Mouse (Mus musculus): ENCODE results near the gene Apon. TPM values are rescaled to one million over a fixed set of nuclear protein-coding genes. Genes with fewer than 3 reads are reported as not detected.
A peak's percentile ranks its signal among the peaks of the same experiment; 100 is the strongest.
"Not testable (repeated sequence)": the region's sequence is repeated elsewhere in the genome, so short reads cannot be mapped to it uniquely, and the experiment has no call there.

Apon gene
- total RNA-seq, 2 experiments from 2014 or later: 0.14 to 0.20 TPM

DNA sequence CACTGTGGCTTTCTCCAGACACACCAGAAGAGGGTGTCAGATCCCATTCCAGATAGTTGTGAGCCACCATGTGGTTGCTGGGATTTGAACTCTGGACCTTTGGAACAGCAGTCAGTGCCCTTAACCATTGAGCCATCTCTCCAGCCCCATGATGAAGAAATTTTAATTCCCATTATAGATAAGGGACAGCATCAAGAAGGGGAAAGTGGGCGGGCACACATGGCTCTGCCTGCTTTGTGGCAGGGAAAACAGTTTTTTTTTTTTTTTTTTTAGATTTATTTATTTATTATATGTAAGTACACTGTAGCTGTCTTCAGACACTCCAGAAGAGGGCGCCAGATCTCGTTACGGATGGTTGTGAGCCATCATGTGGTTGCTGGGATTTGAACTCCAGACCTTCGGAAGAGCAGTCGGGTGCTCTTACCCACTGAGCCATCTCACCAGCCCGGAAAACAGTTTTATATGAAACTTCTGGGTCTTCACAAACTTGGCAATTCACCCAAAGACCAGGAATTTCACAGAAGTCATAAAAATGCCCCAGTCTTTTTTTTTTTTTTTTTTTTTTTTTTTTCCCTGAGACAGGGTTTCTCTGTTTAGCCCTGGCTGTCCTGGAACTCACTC, 19.0 kb downstream of the Apon start:
- DNase-seq: not testable (repeated sequence)

DNA sequence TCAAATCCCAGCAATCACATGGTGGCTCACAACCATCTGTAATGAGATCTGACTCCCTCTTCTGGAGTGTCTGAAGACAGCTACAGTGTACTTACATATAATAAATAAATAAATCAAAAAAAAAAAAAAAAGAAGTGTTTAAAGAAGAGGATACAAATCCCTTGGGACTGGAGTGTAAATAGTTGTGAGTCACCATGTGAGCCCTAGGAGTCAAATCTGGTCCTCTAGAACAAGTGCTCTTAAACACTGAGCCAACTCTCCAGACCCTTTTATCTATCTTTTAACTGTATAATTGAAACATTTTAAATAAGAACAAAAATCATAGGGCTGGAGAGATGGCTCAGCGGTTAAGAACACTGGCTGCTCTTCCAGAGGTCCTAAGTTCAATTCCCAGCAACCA, 21.5 kb downstream of the Apon start:
- DNase-seq: not testable (repeated sequence)

DNA sequence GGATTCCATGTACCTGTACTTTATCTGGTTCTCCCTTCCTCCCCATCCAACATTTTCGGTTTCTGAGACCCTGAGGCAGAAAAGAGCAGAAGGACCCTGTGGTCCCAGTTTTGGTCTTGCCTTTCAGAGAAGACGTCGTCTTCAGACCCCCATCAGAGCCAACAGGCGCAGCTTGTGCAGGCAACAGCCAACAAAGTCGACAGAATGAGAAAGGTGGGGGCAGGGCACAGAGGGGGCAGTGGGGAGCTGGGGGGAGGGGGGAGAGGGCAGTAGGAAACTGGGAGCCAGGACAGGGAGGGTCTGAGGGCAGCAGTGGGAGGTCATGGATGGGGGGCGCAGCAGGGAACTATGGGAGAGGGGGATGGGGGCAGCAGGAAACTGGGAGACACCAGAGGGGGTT, 24.3 kb downstream of the Apon start:
- DNase-seq: no peak

DNA sequence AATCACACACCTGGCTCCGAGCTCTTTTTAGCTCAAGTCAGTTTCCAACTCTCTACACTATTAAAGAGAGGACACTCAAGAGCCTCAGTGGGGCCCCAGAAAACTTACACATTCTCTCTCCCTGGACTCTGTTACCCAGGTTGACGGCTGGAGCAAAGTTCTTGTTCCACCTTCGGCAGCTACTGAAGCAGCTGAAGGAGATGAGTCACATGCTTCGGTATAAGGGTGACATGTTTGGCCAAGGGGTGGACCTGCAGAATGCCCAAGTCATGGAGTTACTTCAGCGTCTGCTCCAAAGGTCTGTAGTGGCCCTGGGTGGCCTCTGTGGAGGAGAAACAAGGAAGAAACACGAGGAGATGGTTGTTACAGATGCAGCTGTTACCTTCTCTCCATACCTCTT, 27.0 kb downstream of the Apon start:
- DNase-seq: no peak

GRCm38 (mm10) chr10:128281682-128282081, 27.8 kb downstream of the Apon start:
- DNase-seq: no peak

DNA sequence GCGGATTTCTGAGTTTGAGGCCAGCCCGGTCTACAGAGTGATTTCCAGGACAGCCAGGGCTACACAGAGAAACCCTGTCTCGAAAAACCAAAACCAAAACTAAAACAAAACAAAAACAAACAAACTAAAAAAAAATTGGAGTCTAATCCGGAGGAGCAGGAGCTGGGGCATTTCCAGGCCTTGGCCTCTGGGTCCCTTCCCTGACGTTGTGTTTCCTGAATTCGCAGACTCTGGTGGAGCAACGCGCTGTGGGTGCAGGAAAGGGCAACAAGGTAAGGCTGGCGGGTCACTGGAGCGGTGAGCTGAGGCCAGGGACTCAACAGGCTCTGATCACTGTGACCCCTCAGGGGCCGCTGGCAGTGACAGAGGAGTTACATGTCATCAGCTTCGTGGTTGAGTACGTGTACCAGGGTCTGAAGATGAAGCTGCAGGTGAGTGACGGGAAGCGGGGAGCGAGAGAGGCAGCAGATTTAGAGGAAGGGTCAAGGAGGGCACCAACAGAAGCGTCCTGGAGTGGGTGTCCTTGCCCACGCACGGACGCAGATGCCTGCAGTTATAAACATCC, 29.1 kb downstream of the Apon start:
- DNase-seq: no peak

DNA sequence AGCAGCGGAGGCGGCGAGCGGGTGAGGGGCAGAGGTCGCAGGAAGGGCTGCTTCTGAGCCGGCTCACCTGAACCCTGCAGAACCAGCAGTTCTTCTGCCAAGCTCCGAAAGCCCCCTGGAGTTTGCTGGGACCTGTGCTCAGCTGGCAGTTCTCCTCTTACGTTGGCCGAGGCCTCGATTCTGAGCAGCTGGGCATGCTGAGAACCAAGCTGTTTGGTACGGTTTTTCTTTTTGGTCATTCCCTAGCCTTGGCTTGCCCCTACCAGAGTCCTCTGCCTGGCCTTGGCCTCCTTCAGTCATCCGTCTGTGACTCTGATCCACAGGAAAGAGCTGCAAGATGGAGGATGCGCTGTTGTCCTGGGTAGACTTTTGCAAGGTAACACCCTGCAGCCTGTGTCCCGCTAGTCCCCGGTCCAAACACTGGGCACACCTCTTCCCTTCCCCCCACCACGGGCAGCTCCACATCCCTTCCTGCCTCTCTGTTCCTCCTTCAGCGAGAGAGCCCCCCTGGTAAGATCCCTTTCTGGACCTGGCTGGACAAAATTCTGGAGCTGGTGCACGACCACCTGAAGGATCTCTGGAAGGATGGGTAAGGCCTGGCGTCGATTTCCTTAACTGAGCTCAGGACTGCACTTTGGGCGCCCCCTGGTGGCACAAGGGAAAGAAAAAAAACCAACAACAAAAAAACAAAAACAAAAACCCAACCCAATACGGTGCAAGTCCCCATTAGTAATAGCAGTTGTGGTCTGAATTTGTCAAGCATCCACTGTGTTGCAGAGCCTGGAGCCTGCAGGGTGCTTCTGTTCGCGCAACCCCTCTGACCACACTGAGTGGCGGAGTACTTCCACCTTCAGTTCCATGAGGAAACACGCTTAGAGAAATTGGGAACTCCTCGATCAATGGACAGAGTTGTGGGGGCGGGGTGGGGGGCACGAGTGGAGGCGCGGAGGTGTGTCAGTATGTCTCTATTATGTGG, 30.0 kb downstream of the Apon start:
- DNase-seq: peak; percentile 75

DNA sequence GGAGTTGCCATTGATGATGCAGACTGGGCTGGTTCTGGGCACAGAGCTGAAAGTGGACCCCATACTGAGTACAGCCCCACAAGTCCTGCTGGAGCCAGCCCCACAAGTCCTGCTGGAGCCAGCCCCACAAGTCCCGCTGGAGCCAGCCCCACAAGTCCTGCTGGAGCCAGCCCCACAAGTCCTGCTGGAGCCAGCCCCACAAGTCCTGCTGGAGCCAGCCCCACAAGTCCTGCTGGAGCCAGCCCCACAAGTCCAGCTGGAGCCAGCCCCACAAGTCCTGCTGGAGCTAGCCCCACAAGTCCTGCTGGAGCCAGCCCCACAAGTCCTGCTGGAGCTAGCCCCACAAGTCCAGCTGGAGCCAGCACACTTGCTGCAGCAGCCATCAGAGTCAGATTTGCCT, 36.7 kb downstream of the Apon start:
- peak; percentile 41 for DNase-seq

DNA sequence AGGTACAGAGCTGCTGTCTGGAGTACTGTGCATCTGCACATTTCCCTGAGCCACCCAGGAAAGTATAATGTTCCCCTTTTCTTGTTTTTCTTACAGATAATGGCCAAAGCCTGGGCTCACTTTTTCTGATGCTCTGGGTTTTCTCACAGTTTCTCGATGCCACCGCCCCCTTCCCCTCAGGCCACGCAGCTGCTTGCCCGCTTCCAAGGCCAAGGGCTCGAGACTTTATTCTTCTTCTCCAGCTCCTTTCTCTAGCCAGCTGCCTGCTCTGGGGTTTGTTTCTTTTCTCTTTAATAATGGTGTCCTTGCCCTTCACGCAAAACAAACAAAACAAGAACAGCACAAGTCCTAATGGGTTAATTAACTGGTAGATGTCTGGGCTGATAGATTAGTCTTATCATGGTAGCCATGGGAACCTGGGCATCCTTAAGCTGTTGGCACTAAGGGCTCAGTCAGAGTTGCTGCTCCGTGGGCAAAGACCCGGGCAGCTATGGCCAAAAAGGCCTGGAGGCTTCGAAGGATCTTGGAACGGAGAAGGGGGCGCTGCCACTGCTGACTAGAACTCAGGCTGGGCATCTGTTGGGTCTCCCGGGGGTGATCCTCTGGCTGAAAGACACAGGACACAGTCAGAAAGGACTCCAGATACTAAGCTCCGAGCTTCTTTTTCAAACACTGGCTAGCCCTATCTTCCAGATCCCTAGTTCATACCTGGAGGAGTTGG, 42.6 kb downstream of the Apon start:
- DNase-seq: no peak

DNA sequence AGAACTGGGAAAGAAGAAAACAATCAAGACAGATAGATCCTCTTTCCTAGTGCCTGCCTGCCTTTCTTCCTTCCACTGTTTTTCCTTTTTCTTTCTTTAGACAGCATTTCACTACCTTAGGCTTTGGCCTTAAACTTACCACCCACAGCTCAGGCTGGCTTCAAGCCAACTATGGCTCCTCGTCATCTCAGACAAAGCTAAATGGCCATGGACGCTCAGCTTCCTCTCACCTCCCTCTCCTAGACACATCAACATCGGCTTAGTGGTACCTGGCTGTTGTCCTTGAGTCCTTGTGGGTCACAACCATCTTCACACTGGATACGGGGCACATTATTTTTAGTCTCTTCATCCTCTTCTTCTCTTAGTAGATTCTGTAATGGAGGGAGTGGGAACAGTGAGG, 43.3 kb downstream of the Apon start:
- no peak for DNase-seq

DNA sequence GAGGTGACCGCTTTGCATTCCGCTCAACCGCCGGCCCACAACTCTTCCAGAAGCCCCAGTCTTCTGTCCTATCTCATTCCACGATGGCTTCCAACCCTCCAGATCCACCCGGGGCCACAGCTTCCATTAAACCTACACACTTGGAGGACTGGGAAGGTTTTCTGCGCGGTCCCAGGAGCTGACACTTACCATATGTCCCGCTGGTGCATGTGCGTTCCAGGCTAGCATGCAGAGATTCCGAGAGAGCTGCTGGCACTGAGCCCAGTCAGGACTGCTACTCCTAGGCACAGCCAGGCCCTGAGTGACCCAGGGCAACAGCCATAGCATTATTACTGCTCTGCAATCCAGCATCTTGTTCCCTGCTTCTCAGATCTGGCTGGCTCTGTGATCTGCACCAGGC, 43.7 kb downstream of the Apon start:
- DNase-seq: no peak

GRCm38 (mm10) chr10:128298243-128298642, 44.3 kb downstream of the Apon start:
- DNase-seq: no peak

- DNase-seq: no peak
Observed at GRCm38 (mm10) chr10:128298702-128299171, 44.8 kb downstream of the Apon start, which contains the start of gene Il23a. Il23a (minus strand) TSS chr10:128298752.

DNA sequence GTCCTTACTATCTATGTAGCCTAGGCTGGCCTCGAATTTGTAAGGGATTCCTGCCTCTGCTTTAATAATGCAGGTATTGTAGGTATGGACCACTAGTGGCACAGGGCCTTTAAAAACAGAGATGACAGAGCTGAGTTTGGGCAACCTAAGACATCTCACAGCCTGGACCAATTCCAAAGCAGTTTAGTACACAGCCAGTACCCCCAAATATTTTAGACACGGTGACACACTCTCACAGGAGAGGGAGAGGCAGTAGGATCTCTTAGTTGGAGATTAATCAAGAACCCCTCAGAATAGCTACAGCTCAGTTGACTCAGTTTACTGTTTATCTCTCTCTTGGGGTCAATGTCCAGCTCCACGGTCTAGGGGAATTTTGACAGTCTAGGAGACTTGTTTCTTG, 48.5 kb downstream of the Apon start:
- DNase-seq: no peak

- DNase-seq: peak; percentile 33
Observed at GRCm38 (mm10) chr10:128302785-128303125, 48.9 kb downstream of the Apon start.

- peak; percentile 96 for DNase-seq
Observed at GRCm38 (mm10) chr10:128303126-128304021, 49.5 kb downstream of the Apon start, which contains the start of gene Pan2. Pan2 (plus strand) TSS chr10:128303335.

Other genes starting within 250 kb of the Apon start
- not detected for gene Hsd17b6, start 246.5 kb upstream of the Apon start, total RNA-seq (2021)
- gene Prim1, start 238.9 kb upstream of the Apon start, total RNA-seq (2021): 1 to 10 TPM; 5.0 to 6.5 TPM
- gene Naca, start 218.5 kb upstream of the Apon start, total RNA-seq (2021): 100 to 1,000 TPM; 517 to 566 TPM
- gene Ptges3, start 195.1 kb upstream of the Apon start, total RNA-seq (2021): 10 to 100 TPM; 76.1 to 84.5 TPM
- gene Atp5b, start 170.8 kb upstream of the Apon start, total RNA-seq (2021): 1,000 to 10,000 TPM; 3,585 to 4,036 TPM
- gene Baz2a, start 162.5 kb upstream of the Apon start, total RNA-seq (2021): 10 to 100 TPM; 16.1 to 22.7 TPM
- 10 to 100 TPM; 64.2 to 65.3 TPM for gene Rbms2, start 73.8 kb upstream of the Apon start, total RNA-seq (2021)
- 1 to 10 TPM; 1.1 to 1.4 TPM for gene Gls2, start 59.6 kb upstream of the Apon start, total RNA-seq (2021)
- 10 to 100 TPM; 36.9 to 37.7 TPM for gene Spryd4, start 42.3 kb upstream of the Apon start, total RNA-seq (2021)
- gene Mip, start 28.3 kb upstream of the Apon start, total RNA-seq (2021): not detected
- gene Timeless, start 22.0 kb upstream of the Apon start, total RNA-seq (2021): 1 to 10 TPM; 7.5 to 8.8 TPM
- under 1 TPM in 1 of 2 experiments, not detected in 1; 0.20 TPM for gene Apof, start 14.6 kb downstream of the Apon start, total RNA-seq (2021)
- 1 to 10 TPM; 5.9 to 7.6 TPM for gene Stat2, start 16.5 kb downstream of the Apon start, total RNA-seq (2021)
- not detected for gene Il23a, start 44.7 kb downstream of the Apon start, total RNA-seq (2021)
- gene Pan2, start 49.2 kb downstream of the Apon start, total RNA-seq (2021): 10 to 100 TPM in 1 of 2 experiments, 1 to 10 TPM in 1; 10.0 to 13.9 TPM
- gene Cnpy2, start 68.4 kb downstream of the Apon start, total RNA-seq (2021): 10 to 100 TPM; 62.5 to 71.7 TPM
- 100 to 1,000 TPM; 483 to 549 TPM for gene Cs, start 83.6 kb downstream of the Apon start, total RNA-seq (2021)
- gene Coq10a, start 114.9 kb downstream of the Apon start, total RNA-seq (2021): 100 to 1,000 TPM; 170 to 198 TPM
- gene Ankrd52, start 123.0 kb downstream of the Apon start, total RNA-seq (2021): 10 to 100 TPM; 47.3 to 50.9 TPM
- not detected for gene Slc39a5, start 147.1 kb downstream of the Apon start, total RNA-seq (2021)
- 10 to 100 TPM; 50.7 to 51.3 TPM for gene Nabp2, start 157.4 kb downstream of the Apon start, total RNA-seq (2021)
- gene Rnf41, start 157.6 kb downstream of the Apon start, total RNA-seq (2021): 10 to 100 TPM; 16.4 to 19.1 TPM
- gene Smarcc2, start 205.2 kb downstream of the Apon start, total RNA-seq (2021): 10 to 100 TPM; 47.0 to 62.8 TPM
- 100 to 1,000 TPM; 305 to 356 TPM for gene Myl6, start 240.0 kb downstream of the Apon start, total RNA-seq (2021)
- gene Myl6b, start 244.6 kb downstream of the Apon start, total RNA-seq (2021): 100 to 1,000 TPM in 1 of 2 experiments, 10 to 100 TPM in 1; 68.8 to 101 TPM

Measured in gastrocnemius, postnatal 10 days (tissue).